22 mouse cellular contexts compared by ENCODE assay signal in the genomic region with DNA sequence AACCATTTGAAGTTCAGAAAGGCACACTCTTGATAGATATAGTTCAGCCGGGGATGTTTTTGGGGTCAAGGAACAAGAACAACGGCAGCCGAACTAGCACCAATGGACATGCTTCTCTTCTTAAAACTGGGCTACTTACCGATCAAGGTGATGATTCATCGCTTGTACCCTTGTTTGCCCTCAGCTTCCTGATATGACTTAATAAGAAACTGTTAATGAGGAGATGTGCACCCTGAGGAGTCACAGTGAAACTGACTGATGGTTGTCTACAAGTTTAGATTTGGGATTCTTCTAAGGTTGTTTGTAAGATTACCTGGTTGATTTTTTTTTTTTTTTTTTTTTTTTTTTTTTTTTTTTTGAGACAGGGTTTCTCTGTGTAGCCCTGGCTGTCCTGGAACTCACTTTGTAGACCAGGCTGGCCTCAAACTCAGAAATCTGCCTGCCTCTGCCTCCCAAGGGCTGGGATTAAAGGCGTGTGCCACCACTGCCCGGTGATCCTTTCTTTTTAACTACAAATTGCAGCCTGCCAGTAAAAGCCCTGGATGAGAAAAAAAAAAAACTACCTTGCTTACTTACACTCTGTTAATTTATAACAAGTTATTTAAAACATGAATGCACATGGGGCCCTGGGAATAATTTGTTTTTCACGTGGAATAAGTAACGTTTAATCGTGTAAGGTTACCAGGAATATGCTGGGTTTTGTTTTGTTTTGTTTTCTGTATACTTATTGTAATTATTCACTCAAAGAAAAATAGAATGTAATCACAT.
A peak's percentile ranks its signal among the peaks of the same experiment; 100 is the strongest.
DNase-seq lines count a peak whose midpoint lies in the region; TF ChIP-seq lines count a peak whose summit lies in the region.
"Had no signal": no experiment of that assay in that cellular context is flagged by ENCODE, and none has a peak within 500 bp of the region (broad histone marks: within the 10 kb centered on the region; RNA-seq: fewer than 3 reads in every experiment).

No protein-coding gene starts in this region.

- intact Hi-C loops in gastrocnemius, postnatal 14 days (cut with DNase I; ENCODE audit: low total_unique reads): no loop called here

- no peak for TF ChIP-seq CTCF in kidney, adult 2 months (conservative IDR thresholded peaks at IDR 0.05; ENCODE audit: insufficient read depth, insufficient read length, low read depth, low read length)

- TF ChIP-seq POLR2A in kidney, adult 2 months (IDR thresholded peaks at IDR 0.05; ENCODE audit: low read depth, low read length): no peak

- peak; percentile 71 for DNase-seq in kidney, adult 2 months
- no peak for DNase-seq in kidney, postnatal 25 days
- peak; percentile 72 for DNase-seq in CD4-positive helper T cell, adult 2 months (ENCODE audit: low read depth, low spot score)
- DNase-seq in ES-E14 (ENCODE audit: low read depth, low spot score): no peak
- peak; percentile 88 for DNase-seq in induced T-regulatory cell, adult 2 months (ENCODE audit: low read depth)
- DNase-seq in neural tube, embryonic 10.5 days (ENCODE audit: extremely low spot score, low spot score): no peak
- DNase-seq in right cerebral cortex, postnatal 4 days: no peak
- no peak for DNase-seq in gastrocnemius, postnatal 14 days
- DNase-seq: adrenal gland, postnatal 10 days; cerebellum, adult 11 months; cerebellum, adult 8-10 months; cerebellum, postnatal 14 days; embryo, embryonic 11 days; gastrocnemius, postnatal 25 days; heart, adult 18-20 months; heart, postnatal 10 days; heart, postnatal 4 days had no signal

- 54% methylated on average over 10 of the region's 10 CpGs for WGBS in kidney, adult 2 months

- H3K4me3 ChIP-seq in kidney, adult 2 months (ENCODE audit: insufficient read depth, low read depth, low read length): no peak overlapping the region
- no peak overlapping the region for H3K4me3 ChIP-seq in ES-E14 (ENCODE audit: insufficient read depth in 1 of 2, low read depth in 1 of 2, low read length in 2 of 2, poor library complexity in 1 of 2, severe bottlenecking in 1 of 2)
- H3K4me3 ChIP-seq: embryonic facial prominence, embryonic 12.5 days; forebrain, embryonic 12.5 days; heart, embryonic 10.5 days; hindbrain, embryonic 12.5 days had no signal

- no peaks in the 10 kb centered on the region for H3K9me3 ChIP-seq in ES-E14 (ENCODE audit: control insufficient read depth, insufficient read depth, low read depth, low read length)
- H3K9me3 ChIP-seq: embryonic facial prominence, embryonic 12.5 days; forebrain, embryonic 12.5 days; heart, embryonic 10.5 days; hindbrain, embryonic 12.5 days had no signal

- H3K27me3 ChIP-seq in kidney, adult 2 months (replicated peaks; ENCODE audit: control insufficient read depth, insufficient read depth, low read length): no peaks in the 10 kb centered on the region
- H3K27me3 ChIP-seq: embryonic facial prominence, embryonic 12.5 days; forebrain, embryonic 12.5 days; hindbrain, embryonic 12.5 days had no signal

- in situ Hi-C loops in ES-E14 (cut with MboI; ENCODE audit: low sequenced_read_pairs in 2 of 2, unreplicated experiment in 2 of 2): no loop called here

- no peaks in the 10 kb centered on the region for H3K36me3 ChIP-seq in kidney, adult 2 months (ENCODE audit: control insufficient read depth, insufficient read depth, low read length)
- no peaks in the 10 kb centered on the region for H3K36me3 ChIP-seq in ES-E14 (ENCODE audit: control insufficient read depth, insufficient read depth, low read length, poor library complexity, severe bottlenecking)
- H3K36me3 ChIP-seq: embryonic facial prominence, embryonic 12.5 days; forebrain, embryonic 12.5 days; heart, embryonic 10.5 days; hindbrain, embryonic 12.5 days had no signal

- no peak overlapping the region for H3K9ac ChIP-seq in ES-E14 (ENCODE audit: insufficient read depth, low read depth, low read length, poor library complexity, severe bottlenecking)
- H3K9ac ChIP-seq: embryonic facial prominence, embryonic 12.5 days; forebrain, embryonic 12.5 days; hindbrain, embryonic 12.5 days had no signal

- H3K4me1 ChIP-seq in kidney, adult 2 months (ENCODE audit: control insufficient read depth, insufficient read depth, low read length): peaks cover 22% of the 10 kb centered on the region
- peaks cover 27 to 30% of the 10 kb centered on the region in 2 experiments for H3K4me1 ChIP-seq in ES-E14 (ENCODE audit: control insufficient read depth in 2 of 2, insufficient read depth in 2 of 2, low read length in 2 of 2, poor library complexity in 1 of 2)
- H3K4me1 ChIP-seq: forebrain, embryonic 12.5 days; hindbrain, embryonic 12.5 days had no signal

- H3K27ac ChIP-seq in kidney, adult 2 months (ENCODE audit: insufficient read depth, low read depth, low read length): 0 out of 2 replicates have a peak overlapping the region, but pooled peaks have one; percentile 55
- H3K27ac ChIP-seq in ES-E14 (ENCODE audit: insufficient read depth, low read depth, low read length, poor library complexity, severe bottlenecking): no peak overlapping the region
- H3K27ac ChIP-seq: embryonic facial prominence, embryonic 12.5 days; forebrain, embryonic 12.5 days; heart, embryonic 10.5 days; hindbrain, embryonic 12.5 days; hindbrain, postnatal 0 days had no signal

TF ChIP-seq in ES-E14, 5 proteins besides CTCF, POLR2A, EP300 and RAD21:
- TF ChIP-seq ZNF384 (IDR thresholded peaks at IDR 0.05; ENCODE audit: low read depth, low read length): peak; percentile 57
- no peak for TF ChIP-seq MAFK (IDR thresholded peaks at IDR 0.05; ENCODE audit: insufficient read depth, low read depth, low read length)

Comparison
In these comparisons a context has a peak if more than half of its experiments do, and no peak if none do; other contexts are left out.
1. DNase-seq: peak in kidney, adult 2 months (single experiment), CD4-positive helper T cell, adult 2 months (single experiment) and induced T-regulatory cell, adult 2 months (single experiment); none in kidney, postnatal 25 days (0 of 2), ES-E14 (single experiment), neural tube, embryonic 10.5 days (single experiment), right cerebral cortex, postnatal 4 days (single experiment) and gastrocnemius, postnatal 14 days (single experiment).